Mouse (Mus musculus) kidney, embryonic 14.5 days (tissue): ENCODE measurements at regions not wholly inside any gene's neighbourhood (a gene's known extent, or its start where the extent isn't known, plus 50 kb on each side); places are given as distances from the start of the nearest gene placed in this dataset.

Experiments
- ATAC-seq: fragments of 200-750 bp; cut with Nextera tagmentation; 2 replicates; pipeline ENCODE4 v1.8.0; 2017; ENCODE audit warnings: moderate number of reproducible peaks, mild to moderate bottlenecking, moderate TSS enrichment, moderate library complexity; ENCODE audit not compliant: low FRiP score, low TSS enrichment
- H3K27ac ChIP-seq: fragments of 300-500 bp; sonication (generic); 2 replicates; pipeline ENCODE4 v1.5.1; 2014; ENCODE audit warnings: low read depth, mild to moderate bottlenecking, low read length, moderate library complexity, mixed read lengths
- H3K27me3 ChIP-seq: fragments of 300-500 bp; sonication (generic); 2 replicates; pipeline ENCODE4 v1.6.1; 2014; ENCODE audit warnings: mild to moderate bottlenecking, low read length; ENCODE audit not compliant: control insufficient read depth, insufficient read depth
- H3K36me3 ChIP-seq: fragments of 300-500 bp; sonication (generic); 2 replicates; pipeline ENCODE4 v1.6.1; 2014; ENCODE audit warnings: low read length, mixed read lengths; ENCODE audit not compliant: control insufficient read depth, insufficient read depth
- H3K4me1 ChIP-seq: fragments of 300-500 bp; sonication (generic); 2 replicates; pipeline ENCODE4 v1.6.1; 2014; ENCODE audit warnings: low read length, mixed read lengths; ENCODE audit not compliant: control insufficient read depth, insufficient read depth
- H3K4me2 ChIP-seq: fragments of 300-500 bp; sonication (generic); replicated peaks from 2 replicates; pipeline ENCODE4 v1.6.1; 2014; ENCODE audit warnings: low read depth, mild to moderate bottlenecking, low read length
- H3K4me3 ChIP-seq: fragments of 300-500 bp; sonication (generic); 2 replicates; pipeline ENCODE4 v1.5.1; 2014; ENCODE audit warnings: mild to moderate bottlenecking, low read length
- H3K9ac ChIP-seq: fragments of 300-500 bp; sonication (generic); 2 replicates; pipeline ENCODE4 v1.6.1; 2014; ENCODE audit warnings: low read depth, mild to moderate bottlenecking, low read length, moderate library complexity
- H3K9me3 ChIP-seq: fragments of 300-500 bp; sonication (generic); 2 replicates; pipeline ENCODE4 v1.6.1; 2016; ENCODE audit warnings: low read length; ENCODE audit not compliant: control insufficient read depth
- WGBS: fragments of 180-500 bp; shearing (Covaris S2); extraction: QIAGEN DNeasy Blood & Tissue Kit; methylation state at CpG from one replicate; pipeline ENCODE4 v1.1.7; 2014; 5-methylcytosine and 5-hydroxymethylcytosine counted together

DNA sequence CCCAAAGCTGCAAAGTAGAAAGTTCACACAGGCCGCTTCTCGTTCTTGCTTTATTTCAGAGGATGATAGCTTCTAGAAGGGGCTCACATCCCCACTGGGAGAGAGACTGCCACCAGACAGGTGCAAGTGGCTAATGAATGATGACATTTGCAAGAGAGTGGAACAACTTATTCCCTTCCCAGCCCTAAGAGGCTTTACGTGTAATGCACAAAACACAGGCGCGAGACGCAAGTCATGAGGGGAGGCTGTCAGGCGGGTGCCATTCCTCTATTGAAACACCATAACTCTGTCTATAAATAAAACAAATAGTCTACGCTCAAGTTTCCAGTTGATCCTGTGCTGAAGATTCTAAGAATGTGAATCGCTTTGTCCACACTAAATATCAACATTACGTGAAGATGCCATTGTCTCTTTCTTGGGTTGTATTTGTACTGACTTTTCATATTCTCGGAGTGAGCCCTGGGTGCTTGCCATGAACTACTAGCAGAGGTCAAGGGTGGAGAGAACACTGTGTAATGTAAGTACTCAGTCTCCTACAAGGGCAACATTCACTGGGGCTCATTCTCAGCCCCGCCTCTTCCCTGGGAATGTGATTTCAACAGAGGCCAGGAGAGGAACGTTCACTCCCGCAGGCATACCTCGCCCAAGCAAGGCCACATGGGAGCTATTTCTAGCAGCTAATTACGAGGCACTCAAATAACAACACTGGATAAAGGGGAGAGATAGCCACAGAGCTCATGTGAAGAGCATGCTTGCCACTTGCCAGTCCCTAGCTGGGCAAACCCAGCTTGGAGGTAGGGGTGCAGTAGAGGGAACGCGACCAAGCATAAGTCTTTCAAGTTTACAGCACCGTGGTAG, 225.5 kb upstream of the Pabpc6 start:
- H3K27ac ChIP-seq = no peak overlapping the region
- H3K4me1 ChIP-seq = peaks cover 15% of the 10 kb centered on the region; the same call in 1 of the 2 replicates
- no peak overlapping the region for H3K9ac ChIP-seq
- ATAC-seq = peak; percentile 71; the same call in 1 of the 2 replicates
- no peak overlapping the region for H3K4me3 ChIP-seq
- H3K36me3 ChIP-seq = no peaks in the 10 kb centered on the region
- no peak overlapping the region for H3K4me2 ChIP-seq
- no peaks in the 10 kb centered on the region for H3K27me3 ChIP-seq
- H3K9me3 ChIP-seq = no peaks in the 10 kb centered on the region
- WGBS = 51% methylated on average over 19 of the region's 19 CpGs

DNA sequence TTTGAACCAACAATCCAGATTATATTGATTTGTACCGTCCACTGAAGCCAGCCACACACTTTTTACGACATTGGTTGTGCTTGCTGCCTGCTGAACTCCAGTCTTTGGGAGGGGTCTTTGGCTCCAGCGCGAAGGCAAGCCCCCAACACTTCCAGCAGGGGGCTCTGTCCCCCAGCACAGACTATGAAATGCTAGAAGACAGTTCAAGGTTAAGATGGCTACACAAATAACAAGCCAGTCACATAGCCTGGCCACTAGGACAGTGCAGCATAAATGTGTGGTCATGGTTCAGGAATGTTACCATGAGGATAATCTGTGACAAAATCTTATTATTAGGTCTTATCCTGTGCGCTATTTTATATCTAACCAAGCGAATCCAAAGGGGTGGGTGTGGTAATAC, 224.4 kb upstream of the Pabpc6 start:
- H3K4me1 ChIP-seq = peaks cover 15% of the 10 kb centered on the region; the same call in 1 of the 2 replicates
- H3K36me3 ChIP-seq = no peaks in the 10 kb centered on the region
- no peak overlapping the region for H3K4me3 ChIP-seq
- H3K4me2 ChIP-seq = no peak overlapping the region
- H3K9me3 ChIP-seq = no peaks in the 10 kb centered on the region
- no peak overlapping the region for H3K9ac ChIP-seq
- ATAC-seq = peak; percentile 79; the same call in 1 of the 2 replicates
- no peaks in the 10 kb centered on the region for H3K27me3 ChIP-seq
- 46% methylated on average over 6 of the region's 6 CpGs for WGBS
- H3K27ac ChIP-seq = no peak overlapping the region

DNA sequence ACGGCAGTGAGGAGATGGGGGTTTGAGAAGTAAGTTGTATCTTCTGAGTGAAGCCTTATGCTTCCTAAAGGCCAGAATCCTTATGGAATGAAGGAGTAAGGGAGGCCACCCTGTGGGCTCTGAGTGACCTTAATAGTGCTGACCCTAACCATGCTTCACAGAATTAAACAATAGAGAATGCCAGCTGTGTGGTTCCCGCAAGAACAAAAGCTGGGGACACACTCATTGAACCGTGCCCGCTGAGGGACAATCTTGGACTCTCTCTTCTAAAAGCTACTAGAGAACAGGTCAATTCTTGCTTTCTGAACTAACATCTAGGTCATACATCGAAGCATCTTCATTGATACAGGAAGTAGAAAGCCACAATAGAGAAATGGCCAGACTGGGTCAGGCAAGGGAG, 223.3 kb upstream of the Pabpc6 start:
- Histone ChIP-seq H3K4me2 (no peak overlapping the region), H3K27ac (no peak overlapping the region), H3K4me1 (peaks cover 14% of the 10 kb centered on the region; the same call in 1 of the 2 replicates), H3K4me3 (no peak overlapping the region), H3K9me3 (no peaks in the 10 kb centered on the region), H3K9ac (no peak overlapping the region), H3K36me3 (no peaks in the 10 kb centered on the region), H3K27me3 (no peaks in the 10 kb centered on the region)
- no peak for ATAC-seq
- 85% methylated on average over 5 of the region's 5 CpGs for WGBS

DNA sequence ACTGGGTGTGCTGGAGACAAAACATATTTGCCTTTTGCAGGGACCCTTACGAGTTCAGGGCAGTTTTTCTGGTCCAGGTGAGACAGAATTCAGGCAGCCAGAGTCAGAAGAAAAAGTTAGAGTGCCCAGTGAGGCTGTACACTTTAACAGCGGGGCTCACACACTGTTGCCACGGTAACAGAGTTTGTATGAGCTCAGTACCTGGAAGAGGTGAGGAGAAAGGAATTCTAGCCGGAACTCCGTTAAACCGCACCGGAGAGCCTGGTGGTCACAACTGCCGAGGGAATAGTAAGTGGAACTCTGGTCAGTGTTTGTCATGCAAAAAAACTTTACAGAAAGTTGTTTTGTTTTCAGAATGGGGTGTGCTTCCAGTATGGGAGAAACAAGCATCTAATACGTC, 222.6 kb upstream of the Pabpc6 start:
- Histone ChIP-seq H3K27me3 (no peaks in the 10 kb centered on the region), H3K27ac (no peak overlapping the region), H3K4me3 (no peak overlapping the region), H3K4me1 (peaks cover 12% of the 10 kb centered on the region; the same call in 1 of the 2 replicates), H3K9ac (no peak overlapping the region), H3K4me2 (no peak overlapping the region), H3K36me3 (no peaks in the 10 kb centered on the region), H3K9me3 (no peaks in the 10 kb centered on the region)
- WGBS = 76% methylated on average over 9 of the region's 9 CpGs
- ATAC-seq = no peak

DNA sequence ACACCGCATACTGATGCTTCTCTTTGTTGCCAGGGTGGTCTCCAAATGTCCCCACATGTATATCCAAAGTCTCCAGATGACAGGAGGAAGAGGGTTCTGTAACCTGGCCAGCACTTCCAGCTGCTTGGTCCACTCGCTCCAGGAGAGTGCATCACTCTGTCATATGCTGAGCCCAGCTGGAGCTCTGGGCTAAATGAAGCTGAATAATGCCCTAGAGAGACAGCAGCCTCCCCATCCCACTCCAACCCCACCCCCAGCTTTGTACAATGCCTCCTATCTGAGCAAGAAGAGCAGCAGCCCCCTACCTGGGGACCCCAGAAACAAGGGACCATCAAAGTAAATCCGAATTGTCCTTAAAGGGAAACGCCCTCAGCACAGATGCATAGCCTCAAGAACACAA, 219.0 kb upstream of the Pabpc6 start:
- no peak overlapping the region for H3K9ac ChIP-seq
- H3K36me3 ChIP-seq = no peaks in the 10 kb centered on the region
- no peak overlapping the region for H3K4me3 ChIP-seq
- no peak overlapping the region for H3K4me2 ChIP-seq
- no peaks in the 10 kb centered on the region for H3K9me3 ChIP-seq
- no peak for ATAC-seq
- 79% methylated on average over 4 of the region's 4 CpGs for WGBS
- H3K27me3 ChIP-seq = no peaks in the 10 kb centered on the region; the same call in 1 of the 2 replicates
- no peaks in the 10 kb centered on the region for H3K4me1 ChIP-seq
- H3K27ac ChIP-seq = no peak overlapping the region

DNA sequence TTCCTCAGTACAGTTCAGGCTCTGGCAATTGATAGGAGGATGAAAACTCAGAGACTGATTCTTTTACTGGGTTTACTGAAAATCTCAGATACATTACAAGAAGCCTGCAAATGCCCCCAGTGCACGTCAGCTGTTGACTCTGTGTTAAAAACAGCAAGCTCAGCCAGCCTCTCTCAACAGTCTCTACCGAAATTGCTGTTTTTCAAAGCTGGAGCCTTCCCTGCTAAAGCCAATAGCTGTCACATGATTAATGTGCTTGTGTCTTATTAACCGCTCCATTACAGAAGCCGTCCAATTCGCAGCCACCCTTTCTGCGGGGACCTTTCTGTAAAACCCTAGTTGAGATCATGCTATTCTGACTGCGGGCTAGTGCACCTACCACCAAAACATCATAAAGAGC, 215.6 kb upstream of the Pabpc6 start:
- Histone ChIP-seq H3K9ac (no peak overlapping the region), H3K4me1 (no peaks in the 10 kb centered on the region), H3K27me3 (no peaks in the 10 kb centered on the region; the same call in 1 of the 2 replicates), H3K27ac (no peak overlapping the region), H3K4me2 (no peak overlapping the region), H3K36me3 (no peaks in the 10 kb centered on the region), H3K9me3 (no peaks in the 10 kb centered on the region), H3K4me3 (no peak overlapping the region)
- WGBS = 29% methylated on average over 7 of the region's 7 CpGs
- no peak; the same call in 1 of the 2 replicates for ATAC-seq

DNA sequence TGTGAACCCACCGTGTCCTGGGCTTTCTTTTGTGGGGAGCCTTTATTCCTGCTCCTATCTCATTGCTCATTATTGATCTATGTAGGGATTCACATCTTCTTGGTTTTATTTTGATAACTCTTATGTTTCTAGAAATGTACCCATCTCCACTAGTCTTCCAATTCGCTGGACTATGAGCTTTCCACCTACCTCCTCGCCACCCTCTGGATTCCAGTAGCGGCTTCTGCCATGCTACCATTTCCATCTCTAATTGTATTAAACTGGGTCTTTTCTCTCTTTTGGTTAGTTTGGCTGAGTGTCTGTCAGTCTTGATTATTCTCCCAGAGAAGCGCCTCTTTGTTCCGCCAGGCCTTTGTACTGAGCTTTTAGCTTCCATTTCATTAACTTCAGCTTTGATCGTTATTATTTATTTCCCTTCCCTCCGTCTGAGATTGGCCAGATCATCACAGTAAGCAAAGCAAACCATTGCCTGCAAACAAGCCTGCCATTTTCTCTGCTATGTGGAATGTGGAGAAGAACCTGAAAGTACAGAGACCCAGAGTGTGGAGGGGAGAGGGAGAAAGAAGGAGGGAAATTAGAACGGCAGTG, 213.2 kb upstream of the Pabpc6 start:
- WGBS = 86% methylated on average over 9 of the region's 9 CpGs
- ATAC-seq = no peak
- Histone ChIP-seq H3K4me1 (no peaks in the 10 kb centered on the region), H3K27me3 (no peaks in the 10 kb centered on the region; the same call in 1 of the 2 replicates), H3K27ac (no peak overlapping the region), H3K4me2 (no peak overlapping the region), H3K9me3 (no peaks in the 10 kb centered on the region), H3K9ac (no peak overlapping the region), H3K4me3 (no peak overlapping the region), H3K36me3 (no peaks in the 10 kb centered on the region)

DNA sequence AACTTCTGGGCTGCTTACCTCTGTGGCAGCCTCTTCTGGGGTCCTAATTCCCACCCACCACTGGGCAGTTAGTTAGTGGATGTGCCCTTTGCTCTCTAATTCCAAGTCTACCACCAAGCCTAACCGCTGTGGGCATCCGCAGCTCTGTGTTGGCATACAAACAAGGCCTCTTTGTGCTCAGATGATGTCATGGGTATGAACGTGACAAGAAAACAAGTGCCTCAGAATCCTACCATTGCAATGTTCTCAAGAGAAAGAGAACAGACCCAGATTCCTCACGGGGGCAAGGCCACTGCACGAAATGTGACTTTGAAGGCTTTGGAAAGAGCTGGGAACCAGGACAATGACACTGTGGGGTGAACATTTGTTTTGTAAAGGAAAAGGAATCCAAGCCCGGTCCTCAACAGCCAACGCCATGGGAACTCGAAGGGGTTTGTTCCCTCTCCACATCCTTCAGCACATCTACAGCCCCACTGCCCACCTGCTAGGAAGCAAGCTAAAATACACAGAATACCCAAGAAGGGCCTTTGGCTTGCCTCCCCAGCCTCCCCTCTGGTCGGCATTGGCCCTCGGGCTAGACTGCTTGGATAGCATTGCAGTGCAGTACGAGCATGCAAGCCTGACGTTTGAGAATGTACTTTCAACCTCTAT, 210.2 kb upstream of the Pabpc6 start:
- Histone ChIP-seq H3K4me3 (no peak overlapping the region), H3K36me3 (no peaks in the 10 kb centered on the region), H3K9me3 (no peaks in the 10 kb centered on the region), H3K27me3 (no peaks in the 10 kb centered on the region), H3K9ac (no peak overlapping the region), H3K27ac (no peak overlapping the region), H3K4me2 (no peak overlapping the region), H3K4me1 (no peaks in the 10 kb centered on the region)
- no peak for ATAC-seq
- 87% methylated on average over 12 of the region's 12 CpGs for WGBS

DNA sequence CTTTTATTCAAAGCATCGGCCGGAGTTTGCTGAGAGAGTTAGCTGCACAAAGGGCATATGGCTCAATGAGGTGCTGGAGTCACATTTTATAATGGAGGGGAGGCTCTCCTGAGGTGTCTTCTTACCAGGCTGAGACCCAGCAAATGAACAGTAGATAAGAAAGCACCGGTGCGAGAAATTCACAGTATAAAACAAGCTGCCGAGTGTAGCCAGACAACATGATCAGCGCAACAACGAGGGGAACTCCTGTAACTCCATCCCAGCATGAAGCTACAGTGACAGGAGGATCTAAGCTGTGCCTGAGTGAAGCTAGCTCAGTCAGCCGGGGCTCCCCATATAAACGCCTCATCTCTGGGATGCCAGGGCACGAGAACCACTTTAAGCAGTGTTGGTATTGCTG, 204.2 kb upstream of the Pabpc6 start:
- no peak overlapping the region for H3K27ac ChIP-seq
- H3K9me3 ChIP-seq = no peaks in the 10 kb centered on the region
- H3K27me3 ChIP-seq = no peaks in the 10 kb centered on the region
- peak; percentile 88 for ATAC-seq
- H3K9ac ChIP-seq = no peak overlapping the region
- H3K36me3 ChIP-seq = no peaks in the 10 kb centered on the region
- WGBS = 39% methylated on average over 10 of the region's 10 CpGs
- H3K4me3 ChIP-seq = no peak overlapping the region
- H3K4me2 ChIP-seq = no peak overlapping the region
- no peaks in the 10 kb centered on the region for H3K4me1 ChIP-seq
